Mouse (Mus musculus) gastrocnemius, postnatal 10 days (tissue): ENCODE measurements around the gene Gjb5. TPM values are rescaled to one million over a fixed set of nuclear protein-coding genes. Genes with fewer than 3 reads are reported as not detected.
A peak's percentile ranks its signal among the peaks of the same experiment; 100 is the strongest.

Experiments used
- DNase-seq: peaks from one replicate; pipeline ENCODE4 v3.0.0; 2021; ENCODE audit warnings: mixed read lengths
- total RNA-seq, 2 experiments: library from RNA; stranded (reverse); gene quantifications; 2 replicates each; pipeline ENCODE4 v1.2.3; 2021

The Gjb5 gene
- total RNA-seq, 2 experiments from 2014 or later = 0.26 to 0.38 TPM

DNA sequence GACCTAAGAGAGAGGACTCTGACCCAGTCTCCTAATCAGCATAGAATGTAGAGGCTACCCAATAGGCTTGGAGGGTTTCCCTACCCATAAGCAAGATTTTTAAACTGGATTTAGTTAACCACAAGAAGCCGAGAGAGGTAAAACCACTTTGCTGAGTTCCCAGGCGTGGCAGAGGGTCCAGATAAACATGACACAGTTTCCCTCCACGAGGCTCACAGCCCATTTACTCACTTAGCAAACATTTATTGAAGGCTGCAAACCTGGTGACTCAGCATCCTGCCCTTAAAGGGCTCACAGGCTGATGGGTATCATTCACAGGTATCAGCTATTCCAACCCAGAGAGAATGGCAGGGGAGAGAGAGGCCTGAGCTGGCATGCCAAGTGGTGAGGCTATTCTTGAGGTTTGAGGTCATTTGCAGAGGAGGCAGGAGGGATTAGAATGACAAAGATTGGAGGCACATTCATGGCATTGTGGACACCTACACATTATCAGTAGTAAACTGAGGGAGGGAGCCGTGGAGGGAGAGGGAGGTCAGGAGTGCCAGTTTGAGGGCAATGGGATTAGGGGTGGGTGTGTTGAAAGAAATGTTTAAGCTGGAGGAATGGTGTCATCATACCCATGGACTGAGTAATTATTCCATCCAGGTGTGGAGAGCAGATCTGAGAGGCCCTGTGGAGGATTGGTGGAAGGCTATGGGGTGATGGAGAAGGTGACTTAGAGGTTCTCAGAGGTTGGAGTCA, 8.3 kb downstream of the Gjb5 start:
- no peak for DNase-seq

GRCm38 (mm10) chr4:127345000-127345399, 13.0 kb downstream of the Gjb5 start:
- no peak for DNase-seq

DNA sequence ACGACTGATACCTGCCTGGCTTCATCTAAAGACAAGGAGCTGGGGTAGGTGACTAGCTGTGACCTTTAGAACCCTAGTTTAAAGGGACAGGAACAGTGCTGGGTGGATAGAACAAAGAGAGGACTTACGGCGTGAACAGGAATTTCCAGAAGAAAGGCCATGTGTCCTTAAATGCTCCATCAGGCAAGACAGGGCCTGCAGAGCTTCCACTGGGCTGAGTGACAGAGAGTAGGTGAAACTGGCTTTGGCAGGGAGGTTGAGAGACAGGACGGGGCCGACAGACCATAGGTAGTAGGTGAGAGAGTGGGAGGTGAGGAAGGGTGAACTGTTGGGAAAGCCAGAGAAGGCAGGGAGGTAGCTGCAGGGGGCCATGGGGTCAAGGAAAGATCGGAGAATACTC, 16.6 kb downstream of the Gjb5 start:
- DNase-seq = no peak

- no peak for DNase-seq
Observed at GRCm38 (mm10) chr4:127337668-127338067, 20.3 kb downstream of the Gjb5 start.

DNA sequence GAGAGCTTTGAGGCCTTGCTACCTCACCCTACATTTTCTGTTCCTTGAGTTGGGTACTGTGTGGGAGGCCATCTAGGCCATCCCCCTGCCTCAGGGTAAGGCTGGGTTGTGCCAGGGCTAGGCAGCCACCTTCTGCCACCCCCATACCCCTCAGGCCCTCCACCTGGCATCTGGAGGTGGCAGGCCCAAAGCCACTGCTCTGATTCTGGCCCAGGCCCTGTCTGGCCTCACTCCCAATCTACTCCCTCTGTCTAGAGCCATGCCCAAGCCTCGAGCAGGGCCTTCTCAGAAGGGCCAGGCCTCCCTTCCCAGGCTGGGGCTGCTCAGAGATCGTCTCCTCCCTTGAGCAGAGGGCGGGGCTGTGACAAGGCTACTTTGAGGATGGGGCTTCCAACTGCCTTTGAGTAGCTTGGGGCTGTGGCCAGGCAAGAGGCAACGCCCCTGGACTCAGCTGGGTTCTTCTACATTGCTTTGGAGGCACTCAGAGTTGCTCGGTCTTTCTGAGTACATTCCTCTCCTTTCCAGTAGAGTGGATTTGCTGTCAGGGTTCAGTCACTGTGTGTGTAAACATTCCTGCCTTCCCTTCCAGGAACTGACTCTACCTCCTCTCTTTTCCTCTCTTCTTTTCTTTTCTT, 23.0 kb downstream of the Gjb5 start:
- no peak for DNase-seq

DNA sequence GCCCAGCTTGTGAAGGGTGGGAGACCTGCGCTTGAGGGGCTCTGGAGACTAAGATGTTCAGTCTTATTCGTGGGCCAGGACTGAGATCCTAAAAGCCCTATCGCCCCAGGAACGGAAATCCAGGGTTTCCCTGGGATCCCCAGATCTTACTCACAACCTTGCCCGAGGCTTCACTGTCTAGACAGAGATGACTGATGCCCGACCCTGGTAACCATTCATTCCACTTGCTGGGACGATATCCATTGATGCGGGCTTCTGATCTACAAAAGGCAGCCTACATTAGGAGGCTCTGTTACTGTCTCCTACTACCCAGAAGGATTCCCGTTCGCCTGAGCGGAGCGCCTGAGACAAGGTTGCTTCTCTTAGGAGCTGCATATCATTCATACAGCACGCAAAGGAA, 26.8 kb downstream of the Gjb5 start:
- DNase-seq = no peak

- DNase-seq = no peak
Observed at GRCm38 (mm10) chr4:127330181-127331100, 27.5 kb downstream of the Gjb5 start, which contains the start of gene Gjb3. Gjb3 (minus strand) TSS chr4:127330844.

DNA sequence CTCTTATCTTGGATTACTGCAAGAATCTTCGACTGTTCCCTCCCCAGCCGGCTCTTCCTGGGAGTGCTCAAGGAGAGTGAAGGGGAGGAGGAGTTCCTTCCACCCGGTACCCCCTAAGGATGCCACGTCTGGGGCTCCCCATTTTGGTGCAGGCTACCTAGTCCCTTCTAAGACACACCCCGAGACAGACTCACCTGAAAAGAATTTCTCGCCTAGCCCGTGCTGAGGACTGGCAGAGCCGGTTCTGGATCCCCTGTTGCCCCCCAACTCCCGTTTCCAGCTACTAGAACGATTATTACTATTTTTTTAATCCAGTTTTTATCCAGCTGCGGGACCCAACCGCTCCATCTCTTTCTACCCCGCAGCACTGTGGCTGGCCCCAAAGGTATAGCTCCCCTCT, 28.2 kb downstream of the Gjb5 start:
- DNase-seq = no peak

GRCm38 (mm10) chr4:127329046-127329445, 28.9 kb downstream of the Gjb5 start:
- DNase-seq = no peak

- no peak for DNase-seq
Observed at GRCm38 (mm10) chr4:127328378-127328777, 29.6 kb downstream of the Gjb5 start.

DNA sequence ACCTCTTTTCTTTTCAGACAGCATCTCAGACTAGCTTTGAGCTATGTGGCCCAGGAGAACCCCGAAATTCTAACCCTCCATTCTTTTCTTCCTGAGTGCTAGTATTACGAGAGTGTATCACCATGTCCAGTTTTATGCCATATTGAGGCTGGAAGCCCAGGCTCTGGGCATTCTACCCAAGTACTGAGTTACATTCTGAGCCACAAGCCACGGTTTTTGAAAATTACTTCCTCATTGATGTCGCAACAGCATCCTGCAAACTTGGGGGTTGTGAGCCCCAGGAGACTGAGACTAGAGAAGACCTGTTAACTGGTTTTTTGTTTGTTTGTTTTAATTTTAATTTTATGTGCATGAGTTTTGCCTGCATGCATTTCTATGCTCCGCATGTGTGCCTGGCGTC, 30.2 kb downstream of the Gjb5 start:
- no peak for DNase-seq

DNA sequence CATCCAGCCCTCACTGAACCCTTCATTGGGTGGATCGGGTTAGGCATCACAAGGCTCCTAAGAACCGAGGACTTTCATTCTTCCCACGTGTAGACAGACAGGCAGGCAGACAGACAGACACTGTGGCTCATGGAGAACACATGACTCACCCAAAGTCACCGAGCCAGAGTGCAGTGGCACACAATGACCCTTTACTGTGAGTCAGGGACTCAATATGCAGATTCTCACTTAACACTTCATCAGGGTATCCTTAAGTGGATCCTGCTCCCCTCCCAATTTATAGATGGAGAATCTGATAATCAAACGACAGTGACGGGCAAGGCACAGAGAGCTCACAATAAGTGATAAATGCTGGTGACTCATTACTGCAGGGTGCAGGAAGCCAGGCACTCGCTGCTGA, 30.7 kb downstream of the Gjb5 start:
- no peak for DNase-seq

- DNase-seq = no peak
Observed at GRCm38 (mm10) chr4:127325276-127325675, 32.7 kb downstream of the Gjb5 start.

- DNase-seq = peak; percentile 89
Observed at GRCm38 (mm10) chr4:127324759-127325158, 33.2 kb downstream of the Gjb5 start.

- no peak for DNase-seq
Observed at GRCm38 (mm10) chr4:127324296-127324695, 33.7 kb downstream of the Gjb5 start.

- no peak for DNase-seq
Observed at GRCm38 (mm10) chr4:127323651-127324050, 34.3 kb downstream of the Gjb5 start.

DNA sequence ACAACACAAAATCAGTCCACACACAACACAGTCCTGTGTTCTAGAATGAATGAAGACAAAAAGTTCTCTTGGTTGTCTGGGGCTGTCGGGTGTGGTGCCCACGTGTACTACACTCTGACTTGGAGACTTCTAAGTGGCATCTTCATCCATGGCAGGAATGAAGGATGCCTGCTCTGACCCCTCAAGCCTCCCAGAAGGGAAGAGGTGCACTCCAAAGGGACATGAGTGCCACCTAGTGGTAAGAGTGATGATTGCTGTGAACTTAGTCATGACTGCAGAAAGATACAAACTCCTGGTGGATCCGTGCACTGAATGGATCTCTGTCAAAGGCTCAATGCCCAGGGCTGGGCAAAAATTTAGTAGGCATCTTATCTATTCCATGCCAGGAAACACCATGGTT, 38.4 kb downstream of the Gjb5 start:
- DNase-seq = peak; percentile 69

DNA sequence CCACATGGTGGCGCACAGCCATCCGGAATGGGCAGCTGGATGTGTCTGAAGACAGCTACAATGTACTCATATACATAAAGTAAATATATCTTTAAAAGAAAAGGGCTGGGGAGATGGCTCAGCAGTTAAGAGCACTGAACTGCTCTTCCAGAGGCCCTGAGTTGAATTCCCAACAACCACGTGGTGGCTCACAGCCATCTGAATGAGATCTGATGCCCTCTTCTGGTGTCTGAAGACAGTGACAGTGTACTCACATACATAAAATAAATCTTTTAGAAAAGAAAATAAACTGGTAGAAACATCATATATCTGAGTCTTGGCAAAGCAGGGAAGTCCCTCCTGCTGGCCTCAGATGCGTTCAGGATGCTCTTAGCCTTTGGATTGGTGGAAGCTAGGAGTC, 40.8 kb downstream of the Gjb5 start:
- DNase-seq = no peak

- no peak for DNase-seq
Observed at GRCm38 (mm10) chr4:127315753-127316152, 42.2 kb downstream of the Gjb5 start.

DNA sequence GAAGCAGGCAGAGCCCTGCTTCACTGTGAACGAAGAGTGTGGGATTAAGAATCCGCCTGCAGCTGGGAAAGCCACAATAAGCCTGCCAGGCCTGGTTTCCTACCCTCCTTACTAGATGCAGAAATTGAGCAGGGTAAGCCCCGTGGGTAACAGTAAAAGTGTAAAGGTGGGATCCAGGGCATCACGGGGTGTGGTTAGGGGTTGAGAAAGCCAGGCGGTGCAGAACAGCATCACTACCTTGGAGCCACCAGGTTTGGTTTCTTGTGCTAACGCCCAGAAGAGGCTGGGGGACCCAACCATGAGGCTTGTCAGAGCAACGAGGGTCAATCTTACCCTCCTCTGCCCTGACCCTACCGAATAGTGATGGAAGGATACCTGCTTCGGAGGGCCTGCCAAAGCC, 43.4 kb downstream of the Gjb5 start:
- no peak for DNase-seq

DNA sequence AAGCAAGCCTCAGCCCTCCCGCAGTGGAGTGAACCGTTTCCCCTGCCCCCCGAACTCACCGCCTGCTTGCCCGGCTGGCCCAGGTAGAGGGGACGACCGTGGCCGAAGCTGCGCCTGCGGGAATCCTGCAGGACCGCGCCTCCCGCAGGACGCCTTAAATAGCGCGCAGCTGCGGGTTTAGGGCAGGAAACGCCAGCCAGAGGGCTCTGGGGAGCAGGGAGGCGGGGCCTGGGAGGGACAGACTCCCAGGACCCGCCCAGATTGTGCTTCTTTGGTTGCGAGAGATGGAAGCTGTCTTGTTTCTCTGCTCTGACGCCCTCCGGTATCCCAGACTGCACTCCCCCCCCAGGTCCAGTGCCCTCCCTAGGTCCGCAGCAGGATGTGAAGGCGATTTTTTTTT, 44.1 kb downstream of the Gjb5 start, which contains the start of gene Gja4:
Gene Gja4 (minus strand): TSS at position 179 of the 400 bp plus-strand sequence.
- DNase-seq = peak; percentile 74

DNA sequence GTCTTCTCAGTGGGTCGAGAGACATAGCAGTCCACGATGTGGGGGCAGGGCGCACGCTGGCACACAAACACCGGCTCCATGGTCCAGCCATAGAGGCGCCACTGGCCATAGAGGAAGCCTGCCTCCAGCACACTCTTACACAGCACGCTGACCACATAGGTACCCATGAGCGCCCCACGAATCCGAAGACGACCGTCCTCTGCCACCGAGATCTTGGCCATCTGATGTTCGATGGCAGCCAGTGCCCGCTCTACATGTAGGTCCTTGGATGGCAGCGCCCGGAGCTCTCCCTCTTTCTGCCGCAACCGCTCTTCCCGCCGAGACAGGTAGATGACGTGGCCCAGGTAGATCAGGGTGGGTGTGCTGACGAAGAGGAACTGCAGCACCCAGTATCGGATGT, 45.6 kb downstream of the Gjb5 start:
- no peak for DNase-seq

GRCm38 (mm10) chr4:127311561-127311960, 46.4 kb downstream of the Gjb5 start:
- DNase-seq = no peak
